Mouse (Mus musculus): ENCODE measurements around the gene Iqschfp. TPM values are rescaled to one million over a fixed set of nuclear protein-coding genes. Genes with fewer than 3 reads are reported as not detected.

Iqschfp gene
- polyA plus RNA-seq, 2 experiments = 0.33 TPM; not detected in 1

- H3K9me3 ChIP-seq (ENCODE audit: control insufficient read depth, low read length) = no peaks in the 10 kb centered on the region
- no peak for TF ChIP-seq POLR2A (IDR thresholded peaks at IDR 0.05; ENCODE audit: borderline replicate concordance, extremely low read depth, insufficient read depth, insufficient read length)
- H3K9ac ChIP-seq (ENCODE audit: low read depth, low read length, severe bottlenecking) = no peak overlapping the region
- ATAC-seq (ENCODE audit: low FRiP score, low read depth) (peak; percentile 23; the same call in 1 of the 2 replicates), DNase-seq (ENCODE audit: low spot score) (peak; percentile 46)
- H3K4me3 ChIP-seq (replicated peaks; ENCODE audit: low read length) = no peak overlapping the region
- WGBS = 42% methylated on average over 6 of the region's 6 CpGs
- no peaks in the 10 kb centered on the region for H3K36me3 ChIP-seq (ENCODE audit: control insufficient read depth, insufficient read depth, low read length)
- no peak overlapping the region for H3K4me2 ChIP-seq (replicated peaks; ENCODE audit: low read depth, low read length, severe bottlenecking)
- 0 out of 2 replicates have a peak, but pooled peaks cover 2% of the 10 kb centered on the region for H3K4me1 ChIP-seq (ENCODE audit: control insufficient read depth, insufficient read depth, low read length)
- H3K27me3 ChIP-seq (ENCODE audit: control insufficient read depth, insufficient read depth, low read length) = no peaks in the 10 kb centered on the region
- no peak overlapping the region for H3K27ac ChIP-seq (replicated peaks; ENCODE audit: low read depth, low read length)
Observed at GRCm38 (mm10) chr3:68610011-68610410, 718.0 kb downstream of the Iqschfp start.

- Histone ChIP-seq H3K9ac (ENCODE audit: low read depth, low read length, severe bottlenecking) (no peak overlapping the region), H3K4me1 (ENCODE audit: control insufficient read depth, insufficient read depth, low read length) (0 out of 2 replicates have a peak, but pooled peaks cover 2% of the 10 kb centered on the region), H3K27me3 (ENCODE audit: control insufficient read depth, insufficient read depth, low read length) (no peaks in the 10 kb centered on the region), H3K27ac (replicated peaks; ENCODE audit: low read depth, low read length) (no peak overlapping the region), H3K4me3 (replicated peaks; ENCODE audit: low read length) (no peak overlapping the region), H3K4me2 (replicated peaks; ENCODE audit: low read depth, low read length, severe bottlenecking) (no peak overlapping the region), H3K9me3 (ENCODE audit: control insufficient read depth, low read length) (no peaks in the 10 kb centered on the region), H3K36me3 (ENCODE audit: control insufficient read depth, insufficient read depth, low read length) (no peaks in the 10 kb centered on the region)
- TF ChIP-seq POLR2A (IDR thresholded peaks at IDR 0.05; ENCODE audit: borderline replicate concordance, extremely low read depth, insufficient read depth, insufficient read length) = no peak
- DNase-seq (ENCODE audit: low spot score) (no peak), ATAC-seq (ENCODE audit: low FRiP score, low read depth) (no peak)
- WGBS = 59% methylated on average over 11 of the region's 11 CpGs
Observed at GRCm38 (mm10) chr3:68610598-68611261, 718.7 kb downstream of the Iqschfp start.

- no peak for ATAC-seq (ENCODE audit: low FRiP score, low read depth)
- H3K36me3 ChIP-seq (ENCODE audit: control insufficient read depth, insufficient read depth, low read length) = no peaks in the 10 kb centered on the region
- H3K4me1 ChIP-seq (ENCODE audit: control insufficient read depth, insufficient read depth, low read length) = 0 out of 2 replicates have a peak, but pooled peaks cover 2% of the 10 kb centered on the region
- H3K9ac ChIP-seq (ENCODE audit: low read depth, low read length, severe bottlenecking) = no peak overlapping the region
- 70% methylated on average over 10 of the region's 10 CpGs for WGBS
- peak; percentile 75 for DNase-seq (ENCODE audit: low spot score)
- H3K27me3 ChIP-seq (ENCODE audit: control insufficient read depth, insufficient read depth, low read length) = no peaks in the 10 kb centered on the region
- TF ChIP-seq POLR2A (IDR thresholded peaks at IDR 0.05; ENCODE audit: borderline replicate concordance, extremely low read depth, insufficient read depth, insufficient read length) = no peak
- H3K27ac ChIP-seq (replicated peaks; ENCODE audit: low read depth, low read length) = no peak overlapping the region
- H3K9me3 ChIP-seq (ENCODE audit: control insufficient read depth, low read length) = no peaks in the 10 kb centered on the region
- no peak overlapping the region for H3K4me3 ChIP-seq (replicated peaks; ENCODE audit: low read length)
- H3K4me2 ChIP-seq (replicated peaks; ENCODE audit: low read depth, low read length, severe bottlenecking) = no peak overlapping the region
Observed at GRCm38 (mm10) chr3:68615042-68615810, 723.2 kb downstream of the Iqschfp start.

- Histone ChIP-seq H3K27ac (replicated peaks; ENCODE audit: low read depth, low read length) (no peak overlapping the region), H3K4me3 (replicated peaks; ENCODE audit: low read length) (no peak overlapping the region), H3K9ac (ENCODE audit: low read depth, low read length, severe bottlenecking) (no peak overlapping the region), H3K4me1 (ENCODE audit: control insufficient read depth, insufficient read depth, low read length) (no peaks in the 10 kb centered on the region), H3K36me3 (ENCODE audit: control insufficient read depth, insufficient read depth, low read length) (no peaks in the 10 kb centered on the region), H3K9me3 (ENCODE audit: control insufficient read depth, low read length) (no peaks in the 10 kb centered on the region), H3K4me2 (replicated peaks; ENCODE audit: low read depth, low read length, severe bottlenecking) (no peak overlapping the region), H3K27me3 (ENCODE audit: control insufficient read depth, insufficient read depth, low read length) (no peaks in the 10 kb centered on the region)
- no peak for ATAC-seq (ENCODE audit: low FRiP score, low read depth)
- 93% methylated on average over 12 of the region's 12 CpGs for WGBS
- TF ChIP-seq POLR2A (IDR thresholded peaks at IDR 0.05; ENCODE audit: borderline replicate concordance, extremely low read depth, insufficient read depth, insufficient read length) = no peak
- no peak for DNase-seq (ENCODE audit: low spot score)
Observed at GRCm38 (mm10) chr3:68616363-68616762, 724.3 kb downstream of the Iqschfp start.

- H3K4me3 ChIP-seq (replicated peaks; ENCODE audit: low read length) = no peak overlapping the region
- no peak for TF ChIP-seq POLR2A (IDR thresholded peaks at IDR 0.05; ENCODE audit: borderline replicate concordance, extremely low read depth, insufficient read depth, insufficient read length)
- no peak for DNase-seq (ENCODE audit: low spot score)
- no peaks in the 10 kb centered on the region for H3K4me1 ChIP-seq (ENCODE audit: control insufficient read depth, insufficient read depth, low read length)
- WGBS = 91% methylated on average over 10 of the region's 10 CpGs
- H3K4me2 ChIP-seq (replicated peaks; ENCODE audit: low read depth, low read length, severe bottlenecking) = no peak overlapping the region
- no peak overlapping the region for H3K27ac ChIP-seq (replicated peaks; ENCODE audit: low read depth, low read length)
- H3K27me3 ChIP-seq (ENCODE audit: control insufficient read depth, insufficient read depth, low read length) = no peaks in the 10 kb centered on the region
- H3K36me3 ChIP-seq (ENCODE audit: control insufficient read depth, insufficient read depth, low read length) = no peaks in the 10 kb centered on the region
- no peaks in the 10 kb centered on the region for H3K9me3 ChIP-seq (ENCODE audit: control insufficient read depth, low read length)
- H3K9ac ChIP-seq (ENCODE audit: low read depth, low read length, severe bottlenecking) = no peak overlapping the region
- no peak for ATAC-seq (ENCODE audit: low FRiP score, low read depth)
Observed at GRCm38 (mm10) chr3:68617708-68618107, 725.7 kb downstream of the Iqschfp start.

Data from limb, embryonic 14.5 days (tissue).